Mouse (Mus musculus): ENCODE data around the gene Bdkrb2. TPM values are rescaled to one million over a fixed set of nuclear protein-coding genes. Genes with fewer than 3 reads are reported as not detected.

Bdkrb2 gene
- polyA plus RNA-seq, 1 experiment from 2014 or later: 1.1 TPM

GRCm38 (mm10) chr12:105548001-105548400 is 15.0 kb upstream of the Bdkrb2 start:
- no peak for ATAC-seq (ENCODE audit: insufficient number of reproducible peaks, insufficient read depth, low FRiP score, low TSS enrichment, low read depth)
- Histone ChIP-seq H3K4me2 (no peak overlapping the region), H3K4me3 (no peak overlapping the region), H3K36me3 (no peaks in the 10 kb centered on the region), H3K9me3 (no peaks in the 10 kb centered on the region), H3K9ac (no peak overlapping the region), H3K27me3 (no peaks in the 10 kb centered on the region), H3K4me1 (peaks cover 14% of the 10 kb centered on the region), H3K27ac (no peak overlapping the region)
- WGBS: 75% methylated on average over 2 of the region's 2 CpGs

- Histone ChIP-seq H3K4me2 (no peak overlapping the region), H3K27ac (no peak overlapping the region), H3K4me3 (no peak overlapping the region), H3K27me3 (no peaks in the 10 kb centered on the region), H3K9ac (no peak overlapping the region), H3K9me3 (no peaks in the 10 kb centered on the region), H3K36me3 (no peaks in the 10 kb centered on the region), H3K4me1 (peaks cover 10% of the 10 kb centered on the region)
- 81% methylated on average over 6 of the region's 6 CpGs for WGBS
- no peak for ATAC-seq (ENCODE audit: insufficient number of reproducible peaks, insufficient read depth, low FRiP score, low TSS enrichment, low read depth)
Observed at GRCm38 (mm10) chr12:105548881-105549280, 14.1 kb upstream of the Bdkrb2 start.

DNA sequence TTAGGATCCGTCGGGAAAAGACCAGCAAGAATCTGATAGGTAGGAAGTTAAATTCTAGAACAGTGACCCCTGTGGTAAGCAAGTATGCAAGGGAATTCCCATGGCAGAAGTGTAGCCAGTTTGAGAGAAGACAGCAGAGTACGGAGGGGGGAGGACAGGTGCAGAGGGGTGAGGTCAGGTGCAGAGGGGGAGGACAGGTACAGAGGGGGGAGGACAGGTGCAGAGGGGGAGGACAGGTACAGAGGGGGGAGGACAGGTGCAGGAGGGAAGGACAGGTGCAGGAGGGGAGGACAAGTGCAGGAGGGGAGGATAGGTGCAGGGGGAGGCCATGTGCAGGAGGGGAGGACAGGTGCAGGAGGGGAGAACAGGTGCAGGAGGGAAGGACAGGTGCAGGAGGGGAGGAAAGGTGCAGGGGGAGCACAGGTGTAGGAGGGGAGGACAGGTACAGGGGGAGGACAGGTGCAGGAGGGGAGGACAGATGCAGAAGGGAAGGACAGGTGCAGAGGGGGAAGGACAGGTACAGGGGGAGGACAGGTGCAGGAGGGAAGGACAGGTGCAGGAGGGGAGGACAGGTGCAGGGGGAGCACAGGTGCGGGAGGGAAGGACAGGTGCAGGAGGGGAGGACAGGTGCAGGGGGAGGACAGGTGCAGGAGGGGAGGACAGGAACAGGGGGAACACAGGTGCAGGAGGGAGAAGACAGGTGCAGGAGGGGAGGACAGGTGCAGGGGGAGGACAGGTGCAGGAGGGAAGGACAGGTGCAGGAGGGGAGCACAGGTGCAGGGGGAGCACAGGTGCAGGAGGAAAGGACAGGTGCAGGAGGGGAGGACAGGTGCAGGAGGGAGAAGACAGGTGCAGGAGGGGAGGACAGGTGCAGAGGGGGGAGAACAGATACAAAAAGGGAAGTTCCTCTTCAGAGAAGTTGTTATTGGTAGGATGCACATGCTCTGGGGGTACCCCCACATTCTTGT is 12.9 kb upstream of the Bdkrb2 start:
- ATAC-seq (ENCODE audit: insufficient number of reproducible peaks, insufficient read depth, low FRiP score, low TSS enrichment, low read depth): no peak

DNA sequence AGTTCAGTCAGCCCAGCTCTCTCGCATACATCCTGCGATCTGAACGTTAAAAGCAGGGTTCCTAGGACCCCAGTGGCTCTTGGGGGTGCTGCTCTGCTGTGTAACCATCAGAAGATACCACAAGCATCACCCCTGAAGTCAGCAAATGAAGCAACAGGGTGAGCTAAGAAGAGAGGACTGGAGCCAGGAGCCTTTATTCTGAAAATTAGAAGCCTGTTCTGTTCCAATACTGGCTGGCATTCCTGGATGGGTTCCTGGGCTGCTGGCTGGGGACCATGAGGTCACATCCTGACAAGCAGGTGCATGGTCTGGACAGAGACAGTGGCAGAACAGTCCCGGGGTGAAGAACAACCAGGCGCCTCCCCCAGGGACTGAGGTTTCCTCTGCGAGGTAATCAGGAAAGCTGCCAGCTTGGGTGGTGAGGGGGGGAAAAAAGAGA is 11.5 kb upstream of the Bdkrb2 start:
- Histone ChIP-seq H3K9me3 (no peaks in the 10 kb centered on the region), H3K4me3 (no peak overlapping the region), H3K27ac (no peak overlapping the region), H3K4me2 (no peak overlapping the region), H3K9ac (no peak overlapping the region), H3K36me3 (no peaks in the 10 kb centered on the region), H3K27me3 (no peaks in the 10 kb centered on the region), H3K4me1 (no peaks in the 10 kb centered on the region)
- no peak for ATAC-seq (ENCODE audit: insufficient number of reproducible peaks, insufficient read depth, low FRiP score, low TSS enrichment, low read depth)
- 56% methylated on average over 6 of the region's 6 CpGs for WGBS

More for the DNA sequence above, 12.9 kb upstream of the Bdkrb2 start:
- 63% methylated on average over 4 of the region's 4 CpGs for WGBS
- no peak overlapping the region for H3K4me2 ChIP-seq
- no peaks in the 10 kb centered on the region for H3K9me3 ChIP-seq
- H3K27me3 ChIP-seq: no peaks in the 10 kb centered on the region
- no peak overlapping the region for H3K27ac ChIP-seq
- H3K4me1 ChIP-seq: peaks cover 10% of the 10 kb centered on the region
- no peak overlapping the region for H3K4me3 ChIP-seq
- no peak overlapping the region for H3K9ac ChIP-seq
- H3K36me3 ChIP-seq: no peaks in the 10 kb centered on the region

GRCm38 (mm10) chr12:105554151-105554772 is 8.8 kb upstream of the Bdkrb2 start:
- no peaks in the 10 kb centered on the region for H3K27me3 ChIP-seq
- no peaks in the 10 kb centered on the region for H3K9me3 ChIP-seq
- no peak overlapping the region for H3K4me3 ChIP-seq
- 0 out of 2 replicates have a peak, but pooled peaks cover 3% of the 10 kb centered on the region for H3K4me1 ChIP-seq
- no peak overlapping the region for H3K4me2 ChIP-seq
- 66% methylated on average over 8 of the region's 8 CpGs for WGBS
- H3K9ac ChIP-seq: no peak overlapping the region
- no peak overlapping the region for H3K27ac ChIP-seq
- no peaks in the 10 kb centered on the region for H3K36me3 ChIP-seq
- ATAC-seq (ENCODE audit: insufficient number of reproducible peaks, insufficient read depth, low FRiP score, low TSS enrichment, low read depth): no peak

- no peak for ATAC-seq (ENCODE audit: insufficient number of reproducible peaks, insufficient read depth, low FRiP score, low TSS enrichment, low read depth)
- Histone ChIP-seq H3K9me3 (no peaks in the 10 kb centered on the region), H3K27me3 (no peaks in the 10 kb centered on the region), H3K4me2 (no peak overlapping the region), H3K27ac (no peak overlapping the region), H3K9ac (no peak overlapping the region), H3K4me3 (no peak overlapping the region), H3K36me3 (no peaks in the 10 kb centered on the region), H3K4me1 (0 out of 2 replicates have a peak, but pooled peaks cover 3% of the 10 kb centered on the region)
- 54% methylated on average over 5 of the region's 5 CpGs for WGBS
Observed at GRCm38 (mm10) chr12:105555172-105555571, 7.9 kb upstream of the Bdkrb2 start.

- no peak for ATAC-seq (ENCODE audit: insufficient number of reproducible peaks, insufficient read depth, low FRiP score, low TSS enrichment, low read depth)
- WGBS: 68% methylated on average over 7 of the region's 7 CpGs
- no peak overlapping the region for H3K4me2 ChIP-seq
- H3K4me1 ChIP-seq: peaks cover 5% of the 10 kb centered on the region; the same call in 1 of the 2 replicates
- H3K4me3 ChIP-seq: no peak overlapping the region
- H3K36me3 ChIP-seq: no peaks in the 10 kb centered on the region
- no peak overlapping the region for H3K27ac ChIP-seq
- H3K27me3 ChIP-seq: peaks cover 21% of the 10 kb centered on the region
- no peaks in the 10 kb centered on the region for H3K9me3 ChIP-seq
- no peak overlapping the region for H3K9ac ChIP-seq
Observed at GRCm38 (mm10) chr12:105557250-105557925, 5.6 kb upstream of the Bdkrb2 start.

GRCm38 (mm10) chr12:105561007-105561534 is 2.0 kb upstream of the Bdkrb2 start:
- no peak overlapping the region for H3K4me3 ChIP-seq
- H3K27me3 ChIP-seq: peaks cover 48% of the 10 kb centered on the region
- H3K9ac ChIP-seq: no peak overlapping the region
- H3K4me2 ChIP-seq: no peak overlapping the region
- WGBS: 37% methylated on average over 8 of the region's 8 CpGs
- no peak for ATAC-seq (ENCODE audit: insufficient number of reproducible peaks, insufficient read depth, low FRiP score, low TSS enrichment, low read depth)
- H3K27ac ChIP-seq: no peak overlapping the region
- no peaks in the 10 kb centered on the region for H3K9me3 ChIP-seq
- peaks cover 24% of the 10 kb centered on the region for H3K4me1 ChIP-seq
- H3K36me3 ChIP-seq: no peaks in the 10 kb centered on the region

DNA sequence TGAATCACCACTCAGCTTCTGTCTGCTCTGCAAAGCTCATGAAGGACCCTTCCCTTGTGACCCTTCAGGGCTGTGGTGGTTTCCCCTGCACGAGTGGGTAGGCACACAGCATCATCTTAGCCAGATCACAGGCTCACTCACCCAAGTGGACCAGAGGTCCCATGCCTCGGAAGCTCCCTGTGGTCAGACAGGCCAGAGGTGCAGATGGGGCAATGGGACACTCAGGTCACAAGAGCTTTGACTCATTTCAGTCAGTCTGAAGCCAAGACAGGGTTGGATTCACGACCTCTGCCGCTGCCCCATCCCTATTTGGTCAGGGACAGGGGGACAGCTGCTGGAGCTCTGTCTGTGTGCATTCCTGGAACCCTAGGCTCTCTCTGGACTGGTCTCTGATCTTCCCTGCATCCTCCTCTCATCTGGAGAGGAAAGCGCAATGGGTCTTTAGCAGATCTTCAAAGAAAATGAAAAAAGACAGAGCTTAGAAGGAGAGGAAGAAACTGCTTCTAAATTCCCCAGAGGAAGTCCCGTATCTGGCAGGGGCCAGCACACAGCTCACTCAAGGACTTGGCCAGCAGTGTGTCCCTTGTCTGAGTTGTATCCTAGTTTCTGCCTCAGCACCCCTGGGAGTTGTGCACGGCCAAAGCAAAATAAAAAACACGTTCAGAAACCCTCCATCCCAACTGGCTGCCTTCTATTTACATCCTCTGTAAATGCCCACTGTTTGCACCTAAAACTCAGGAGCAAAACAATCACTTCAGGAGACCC is 788 bp upstream of the Bdkrb2 start:
- H3K27ac ChIP-seq: no peak overlapping the region
- peaks cover 48% of the 10 kb centered on the region for H3K27me3 ChIP-seq
- H3K36me3 ChIP-seq: no peaks in the 10 kb centered on the region
- H3K4me1 ChIP-seq: peaks cover 24% of the 10 kb centered on the region
- 0 out of 2 replicates have a peak, but pooled peaks cover 6% of the 10 kb centered on the region for H3K9me3 ChIP-seq
- peak overlapping the region; percentile 64; the same call in 1 of the 2 replicates for H3K9ac ChIP-seq
- H3K4me3 ChIP-seq: peak overlapping the region; percentile 39
- no peak for ATAC-seq (ENCODE audit: insufficient number of reproducible peaks, insufficient read depth, low FRiP score, low TSS enrichment, low read depth)
- H3K4me2 ChIP-seq: peak overlapping the region; percentile 71
- WGBS: 34% methylated on average over 8 of the region's 8 CpGs

DNA sequence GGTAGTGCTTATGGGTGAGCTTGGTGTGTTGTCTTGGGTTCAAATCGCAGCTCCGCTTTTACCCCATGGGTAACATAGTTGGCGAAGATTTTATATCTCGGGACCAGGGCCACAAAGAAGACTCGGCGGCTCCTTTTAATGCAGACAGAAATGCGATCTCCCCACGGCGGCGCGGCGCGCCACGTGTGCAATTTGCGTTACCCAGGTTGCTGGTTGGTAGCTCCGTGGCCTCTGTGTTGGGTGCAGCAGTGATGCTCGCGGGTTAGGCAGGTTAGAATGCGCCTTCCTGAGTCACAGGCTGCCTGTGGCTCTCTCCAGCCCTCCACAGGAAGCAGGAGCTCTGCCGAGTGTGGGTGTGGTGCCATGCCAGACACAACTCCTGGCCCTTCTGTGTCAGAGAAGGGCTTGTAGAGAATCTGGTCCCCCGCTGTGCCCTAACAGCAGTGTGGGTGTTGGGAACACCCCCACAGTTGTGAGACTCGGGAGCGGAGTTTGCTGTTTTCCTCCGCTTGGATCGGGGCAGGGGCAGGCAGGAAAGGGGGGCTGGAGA is 775 bp downstream of the Bdkrb2 start:
- no peak for ATAC-seq (ENCODE audit: insufficient number of reproducible peaks, insufficient read depth, low FRiP score, low TSS enrichment, low read depth)
- Histone ChIP-seq H3K9ac (peak overlapping the region; percentile 64), H3K27ac (no peak overlapping the region), H3K27me3 (peaks cover 48% of the 10 kb centered on the region), H3K36me3 (no peaks in the 10 kb centered on the region), H3K4me3 (peak overlapping the region; percentile 39), H3K4me1 (peaks cover 21% of the 10 kb centered on the region), H3K9me3 (0 out of 2 replicates have a peak, but pooled peaks cover 6% of the 10 kb centered on the region), H3K4me2 (peak overlapping the region; percentile 71)
- 5% methylated on average over 25 of the region's 25 CpGs for WGBS
